Mouse (Mus musculus) stomach, embryonic 15.5 days (tissue): ENCODE results near the gene Rplp0. TPM values are rescaled to one million over a fixed set of nuclear protein-coding genes. Genes with fewer than 3 reads are reported as not detected.

ENCODE experiments used
- ATAC-seq: fragments of 200-750 bp; cut with Nextera tagmentation; 2 replicates; pipeline ENCODE4 v1.8.0; 2017; ENCODE audit warnings: low read depth, moderate number of reproducible peaks, moderate TSS enrichment; ENCODE audit not compliant: insufficient read depth, low FRiP score
- H3K27ac ChIP-seq: fragments of 300-500 bp; sonication (generic); 2 replicates; pipeline ENCODE4 v1.5.1; 2015; ENCODE audit warnings: mild to moderate bottlenecking, inconsistent platforms
- H3K27me3 ChIP-seq: fragments of 300-500 bp; sonication (generic); replicated peaks from 2 replicates; pipeline ENCODE4 v1.6.1; 2015; ENCODE audit warnings: inconsistent platforms
- H3K36me3 ChIP-seq: fragments of 300-500 bp; sonication (generic); 2 replicates; pipeline ENCODE4 v1.6.1; 2015; ENCODE audit warnings: inconsistent platforms
- H3K4me1 ChIP-seq: fragments of 300-500 bp; sonication (generic); 2 replicates; pipeline ENCODE4 v1.6.1; 2015; ENCODE audit warnings: inconsistent platforms
- H3K4me2 ChIP-seq: fragments of 300-500 bp; sonication (generic); 2 replicates; pipeline ENCODE4 v1.6.1; 2015; ENCODE audit warnings: mild to moderate bottlenecking, inconsistent platforms
- H3K4me3 ChIP-seq: fragments of 300-500 bp; sonication (generic); replicated peaks from 2 replicates; pipeline ENCODE4 v1.5.1; 2015; ENCODE audit warnings: inconsistent platforms
- H3K9ac ChIP-seq: fragments of 300-500 bp; sonication (generic); 2 replicates; pipeline ENCODE4 v1.6.1; 2015; ENCODE audit warnings: inconsistent platforms
- H3K9me3 ChIP-seq: fragments of 300-500 bp; sonication (generic); 2 replicates; pipeline ENCODE4 v1.6.1; 2016; ENCODE audit warnings: inconsistent platforms
- WGBS: fragments of 180-500 bp; shearing (Covaris S2); methylation state at CpG from one replicate; pipeline ENCODE4 v1.1.7; 2015; 5-methylcytosine and 5-hydroxymethylcytosine counted together
- microRNA-seq: library from miRNA; unstranded; fragments of <30 nt; microRNA quantifications from one replicate; pipeline ENCODE4, GENCODE M21; 2016
- polyA plus RNA-seq: library from polyadenylated mRNA; unstranded; fragments of >200 nt; fragmentation: Nextera tagmentation; extraction: Ambion mirVana; gene quantifications from 2 replicates; pipeline ENCODE4 v1.2.1, GENCODE M21; 2015

Rplp0 gene
- polyA plus RNA-seq, 1 experiment from 2014 or later, result 1,425 TPM

DNA sequence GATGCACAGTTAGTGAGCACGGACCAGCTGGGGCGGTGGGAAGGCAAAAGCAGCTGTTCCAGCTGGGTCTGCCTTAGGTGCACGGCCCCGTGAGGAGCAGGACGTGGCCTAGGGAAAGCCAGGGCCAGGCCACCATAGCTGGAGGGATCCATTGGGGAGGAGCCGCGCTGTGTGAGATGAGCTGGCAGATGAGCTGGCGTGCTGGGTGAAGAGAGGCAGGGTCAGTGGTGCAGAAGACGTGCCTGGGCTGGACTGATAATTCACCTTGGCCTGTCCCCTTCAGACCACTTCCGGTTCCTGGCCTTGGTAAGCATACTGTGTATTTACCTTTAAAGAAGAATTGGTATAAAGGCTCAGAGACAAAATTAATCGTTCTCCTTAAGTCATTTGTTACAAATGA lies 52.3 kb downstream of the Rplp0 start:
- Histone ChIP-seq H3K4me3 (no peak overlapping the region), H3K9me3 (no peaks in the 10 kb centered on the region), H3K27me3 (no peaks in the 10 kb centered on the region), H3K4me2 (no peak overlapping the region), H3K4me1 (no peaks in the 10 kb centered on the region), H3K9ac (no peak overlapping the region), H3K27ac (no peak overlapping the region), H3K36me3 (peaks cover 83% of the 10 kb centered on the region)
- 88% methylated on average over 11 of the region's 11 CpGs for WGBS
- ATAC-seq, result no peak

Small RNAs within 50 kb of the gene (microRNA-seq; reads per million reads assigned to microRNA genes)
- not detected for gene Mir7029

Other genes starting within 250 kb of the Rplp0 start
- gene Srsf9, start 232.3 kb upstream of the Rplp0 start, polyA plus RNA-seq, result 233 and 262 TPM in 2 replicates
- 23.0 and 26.6 TPM in 2 replicates for gene Gatc, start 218.3 kb upstream of the Rplp0 start, polyA plus RNA-seq
- gene Triap1, start 218.2 kb upstream of the Rplp0 start, polyA plus RNA-seq, result 52.0 and 58.1 TPM in 2 replicates
- 1,002 and 1,095 TPM in 2 replicates for gene Cox6a1, start 210.5 kb upstream of the Rplp0 start, polyA plus RNA-seq
- gene Msi1, start 129.9 kb upstream of the Rplp0 start, polyA plus RNA-seq, result 8.0 and 8.3 TPM in 2 replicates
- gene Pla2g1b, start 93.2 kb upstream of the Rplp0 start, polyA plus RNA-seq, result 12.0 and 15.4 TPM in 2 replicates
- 21.7 and 26.6 TPM in 2 replicates for gene Sirt4, start 74.7 kb upstream of the Rplp0 start, polyA plus RNA-seq
- 37.0 and 43.0 TPM in 2 replicates for gene Pxn, start 52.8 kb upstream of the Rplp0 start, polyA plus RNA-seq
- 34.9 and 36.4 TPM in 2 replicates for gene Gcn1l1, start 5.8 kb downstream of the Rplp0 start, polyA plus RNA-seq
- 16.3 and 16.7 TPM in 2 replicates for gene Rab35, start 72.4 kb downstream of the Rplp0 start, polyA plus RNA-seq
- 10.9 and 11.1 TPM in 2 replicates for gene Bicdl1, start 172.2 kb downstream of the Rplp0 start, polyA plus RNA-seq